Mouse (Mus musculus): ENCODE measurements around the gene Gm3055. TPM values are rescaled to one million over a fixed set of nuclear protein-coding genes. Genes with fewer than 3 reads are reported as not detected.
"Not testable (repeated sequence)": the region's sequence is repeated elsewhere in the genome, so short reads cannot be mapped to it uniquely, and the experiment has no call there.

Gm3055 gene
- polyA plus RNA-seq (2014; fragmentation: Nextera tagmentation; extraction: Ambion mirVana): 22.3 and 25.0 TPM in 2 replicates

DNA sequence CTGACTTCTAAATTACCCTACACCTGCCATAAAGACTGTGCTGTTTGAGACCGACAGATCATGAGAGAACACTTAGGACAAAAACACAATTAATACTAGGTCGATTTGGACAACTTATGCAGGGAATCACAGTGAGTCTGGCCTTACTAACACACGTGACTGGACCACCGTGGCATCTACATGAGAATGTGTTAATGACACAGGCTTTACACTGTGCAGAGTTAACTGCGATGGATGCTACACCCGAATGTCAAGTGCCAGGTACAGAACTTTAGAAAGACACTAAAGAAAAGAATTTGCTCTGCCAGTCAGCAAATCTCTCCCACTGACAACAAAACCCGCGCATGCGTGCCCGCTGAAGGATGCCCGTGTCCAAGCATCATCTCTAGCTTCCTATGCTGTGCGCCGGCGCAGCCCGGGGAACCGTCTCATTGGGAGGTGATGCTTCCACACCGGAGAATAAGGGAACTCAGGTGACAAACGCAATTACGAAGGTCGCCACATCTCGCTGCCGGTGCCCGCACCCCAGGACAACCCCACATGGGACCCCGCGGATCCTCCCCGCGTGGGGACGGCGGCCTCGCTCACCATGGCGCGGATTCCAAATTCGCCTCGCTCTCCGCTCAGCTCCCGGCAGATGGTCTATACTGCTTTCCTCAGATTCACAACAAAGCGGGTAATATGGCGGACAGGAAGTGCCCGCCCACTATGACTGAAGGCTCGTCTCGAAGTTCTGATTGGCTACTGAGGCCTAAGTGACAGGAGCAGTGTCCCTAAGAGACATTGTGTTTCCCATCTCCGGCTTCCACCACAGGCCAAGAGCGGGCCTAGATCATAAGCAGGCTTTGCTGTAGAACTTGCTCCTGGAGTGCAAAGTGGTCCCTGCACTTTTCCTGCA lies at the start of gene Gm3055:
Gene Gm3055 (minus strand): TSS at position 656 of the 898 bp plus-strand sequence.
- not testable (repeated sequence) for H3K36me3 ChIP-seq (ENCODE audit: control insufficient read depth, insufficient read depth, low read length); H3K4me3 ChIP-seq (ENCODE audit: low read depth, low read length); H3K27ac ChIP-seq (ENCODE audit: low read depth, low read length); H3K4me2 ChIP-seq (ENCODE audit: low read depth, low read length); H3K9me3 ChIP-seq (ENCODE audit: control insufficient read depth, low read length); H3K9ac ChIP-seq (replicated peaks; ENCODE audit: low read depth, low read length); H3K4me1 ChIP-seq (ENCODE audit: control insufficient read depth, insufficient read depth, low read length); H3K27me3 ChIP-seq (ENCODE audit: control insufficient read depth, insufficient read depth, low read length)
- no CpG with 5 or more reads among the region's 43 CpGs for WGBS
- ATAC-seq (ENCODE audit: low read depth): peak; percentile 99

DNA sequence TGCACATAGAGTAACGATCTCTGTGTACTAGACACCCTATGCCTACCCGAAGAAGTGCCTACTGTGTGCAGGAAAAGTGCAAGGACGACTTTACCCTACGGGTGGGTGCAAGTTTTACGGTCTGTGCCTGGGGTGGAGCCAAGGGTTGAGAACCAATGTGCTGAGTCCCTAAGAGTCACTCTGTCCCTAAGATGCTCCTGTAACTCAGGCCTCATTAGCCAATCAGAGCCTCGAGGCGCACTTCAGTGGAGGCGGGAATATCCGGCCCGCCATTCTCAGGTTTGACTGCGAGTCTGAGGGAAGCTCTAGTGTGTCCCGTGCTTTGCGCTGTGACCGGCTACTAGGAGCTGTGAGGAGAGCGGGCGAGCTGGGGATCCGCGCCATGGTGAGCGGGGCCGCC lies 40.9 kb upstream of the Gm3055 start, which contains the start of gene Gm4767:
Gene Gm4767 (plus strand): TSS at position 288 of the 400 bp plus-strand sequence.
- WGBS: 25% methylated on average over 8 of the region's 20 CpGs
- not testable (repeated sequence) for H3K9me3 ChIP-seq (ENCODE audit: control insufficient read depth, low read length); H3K4me3 ChIP-seq (ENCODE audit: low read depth, low read length); H3K4me2 ChIP-seq (ENCODE audit: low read depth, low read length); H3K9ac ChIP-seq (replicated peaks; ENCODE audit: low read depth, low read length); H3K27me3 ChIP-seq (ENCODE audit: control insufficient read depth, insufficient read depth, low read length); ATAC-seq (ENCODE audit: low read depth); H3K36me3 ChIP-seq (ENCODE audit: control insufficient read depth, insufficient read depth, low read length); H3K27ac ChIP-seq (ENCODE audit: low read depth, low read length); H3K4me1 ChIP-seq (ENCODE audit: control insufficient read depth, insufficient read depth, low read length)

DNA sequence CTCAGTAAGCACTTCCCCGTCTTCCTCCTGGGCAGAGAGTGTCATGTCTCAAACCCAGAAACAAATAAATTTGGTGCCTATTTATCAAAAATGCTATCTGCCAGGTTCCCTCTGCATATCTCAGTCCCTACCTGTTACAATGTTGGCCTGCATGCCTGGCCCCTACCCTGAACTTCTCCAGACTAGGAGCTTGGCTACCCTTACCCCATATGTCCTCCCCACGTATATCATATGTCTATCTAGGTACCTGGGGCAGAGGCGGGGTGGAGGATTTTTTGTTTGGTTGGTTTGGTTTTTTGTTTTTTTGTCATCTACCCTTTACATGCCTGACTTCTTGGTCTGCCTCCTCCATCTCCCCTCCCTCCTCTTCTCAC lies 430 bp upstream of the Gm3055 start:
- no CpG with 5 or more reads among the region's 3 CpGs for WGBS
- H3K9me3 ChIP-seq (ENCODE audit: control insufficient read depth, low read length); H3K9ac ChIP-seq (replicated peaks; ENCODE audit: low read depth, low read length); H3K4me3 ChIP-seq (ENCODE audit: low read depth, low read length); H3K36me3 ChIP-seq (ENCODE audit: control insufficient read depth, insufficient read depth, low read length); H3K27me3 ChIP-seq (ENCODE audit: control insufficient read depth, insufficient read depth, low read length); H3K27ac ChIP-seq (ENCODE audit: low read depth, low read length); H3K4me2 ChIP-seq (ENCODE audit: low read depth, low read length); H3K4me1 ChIP-seq (ENCODE audit: control insufficient read depth, insufficient read depth, low read length): not testable (repeated sequence)
- ATAC-seq (ENCODE audit: low read depth): peak; percentile 45

DNA sequence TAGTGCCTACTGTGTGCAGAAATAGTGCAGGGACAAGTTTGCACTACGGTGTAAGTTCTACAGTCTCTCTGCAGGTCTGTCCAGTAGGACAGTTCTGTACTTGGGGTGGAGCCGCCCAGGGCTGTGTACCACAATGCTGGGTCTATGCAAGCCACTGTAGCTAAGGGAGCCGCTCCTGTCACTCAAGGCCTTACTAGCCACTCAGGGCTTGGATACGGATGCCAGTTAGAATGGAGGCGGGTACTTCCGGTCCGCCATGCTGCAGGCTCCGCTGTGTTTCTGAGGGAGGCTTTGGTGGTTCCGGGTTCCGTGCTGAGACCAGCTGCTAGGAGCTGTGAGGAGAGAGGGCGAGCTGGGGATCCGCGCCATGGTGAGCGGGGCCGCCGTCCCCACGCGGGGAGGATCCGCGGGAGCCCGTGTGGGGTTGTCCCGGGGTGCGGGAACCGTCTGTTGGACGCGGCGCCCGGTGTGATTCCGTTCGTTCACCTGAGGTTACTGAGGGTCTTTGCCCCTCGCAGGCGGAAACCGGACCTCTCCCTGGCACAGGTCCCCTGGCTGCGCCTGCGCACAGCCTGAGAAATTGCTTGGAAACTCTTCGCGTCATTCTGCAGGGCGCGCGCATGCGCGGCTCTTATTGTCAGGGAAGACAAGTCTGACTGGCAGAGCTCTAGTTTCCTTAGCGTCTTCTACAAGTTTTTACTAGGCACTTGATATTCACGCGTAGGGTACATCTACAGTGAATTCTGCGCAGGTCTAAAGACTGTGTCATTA lies 66.2 kb downstream of the Gm3055 start, which contains the start of gene Zfp433:
Gene Zfp433 (plus strand): TSS at position 295 of the 771 bp plus-strand sequence.
- not testable (repeated sequence) for H3K4me1 ChIP-seq (ENCODE audit: control insufficient read depth, insufficient read depth, low read length)
- peak; percentile 100 for ATAC-seq (ENCODE audit: low read depth)
- WGBS: no CpG with 5 or more reads among the region's 46 CpGs

More for the DNA sequence above, 66.2 kb downstream of the Gm3055 start, which contains the start of gene Zfp433:
- not testable (repeated sequence) for H3K9me3 ChIP-seq (ENCODE audit: control insufficient read depth, low read length); H3K9ac ChIP-seq (replicated peaks; ENCODE audit: low read depth, low read length); H3K27me3 ChIP-seq (ENCODE audit: control insufficient read depth, insufficient read depth, low read length); H3K4me3 ChIP-seq (ENCODE audit: low read depth, low read length); H3K4me2 ChIP-seq (ENCODE audit: low read depth, low read length); H3K27ac ChIP-seq (ENCODE audit: low read depth, low read length); H3K36me3 ChIP-seq (ENCODE audit: control insufficient read depth, insufficient read depth, low read length)

Other genes starting within 250 kb of the Gm3055 start
- gene Gna15, start 246.9 kb downstream of the Gm3055 start, polyA plus RNA-seq (2014; fragmentation: Nextera tagmentation; extraction: Ambion mirVana): 0.40 and 1.9 TPM in 2 replicates
- gene Gna11, start 226.0 kb downstream of the Gm3055 start, polyA plus RNA-seq (2014; fragmentation: Nextera tagmentation; extraction: Ambion mirVana): 81.1 and 89.8 TPM in 2 replicates
- gene Aes, start 211.7 kb downstream of the Gm3055 start, polyA plus RNA-seq (2014; fragmentation: Nextera tagmentation; extraction: Ambion mirVana): 347 and 599 TPM in 2 replicates
- gene Tle2, start 196.6 kb downstream of the Gm3055 start, polyA plus RNA-seq (2014; fragmentation: Nextera tagmentation; extraction: Ambion mirVana): 32.4 and 37.3 TPM in 2 replicates
- 5.0 and 6.6 TPM in 2 replicates for gene Tle6, start 170.1 kb downstream of the Gm3055 start, polyA plus RNA-seq (2014; fragmentation: Nextera tagmentation; extraction: Ambion mirVana)
- gene BC025920, start 164.9 kb downstream of the Gm3055 start, polyA plus RNA-seq (2014; fragmentation: Nextera tagmentation; extraction: Ambion mirVana): 1.0 and 1.9 TPM in 2 replicates
- gene Sirt6, start 143.4 kb downstream of the Gm3055 start, polyA plus RNA-seq (2014; fragmentation: Nextera tagmentation; extraction: Ambion mirVana): 48.9 and 53.6 TPM in 2 replicates
- 10.1 and 16.1 TPM in 2 replicates for gene Ankrd24, start 142.6 kb downstream of the Gm3055 start, polyA plus RNA-seq (2014; fragmentation: Nextera tagmentation; extraction: Ambion mirVana)
- gene Gm10778, start 122.1 kb downstream of the Gm3055 start, polyA plus RNA-seq (2014; fragmentation: Nextera tagmentation; extraction: Ambion mirVana): 7.4 and 8.7 TPM in 2 replicates
- gene Zfp433, start 66.3 kb downstream of the Gm3055 start, polyA plus RNA-seq (2014; fragmentation: Nextera tagmentation; extraction: Ambion mirVana): 19.6 and 23.5 TPM in 2 replicates
- 4.5 and 5.7 TPM in 2 replicates for gene Gm4767, start 41.0 kb upstream of the Gm3055 start, polyA plus RNA-seq (2014; fragmentation: Nextera tagmentation; extraction: Ambion mirVana)
- gene Gm32687, start 92.8 kb upstream of the Gm3055 start, polyA plus RNA-seq (2014; fragmentation: Nextera tagmentation; extraction: Ambion mirVana): 14.9 and 16.5 TPM in 2 replicates
- 8.8 and 10.3 TPM in 2 replicates for gene Zfp781, start 159.3 kb upstream of the Gm3055 start, polyA plus RNA-seq (2014; fragmentation: Nextera tagmentation; extraction: Ambion mirVana)

Data from neural tube, embryonic 14.5 days (tissue).